Mouse (Mus musculus) activated CD4-positive, CD25-positive, alpha-beta regulatory T cell, adult 4 months (primary cell): Measurements from ENCODE around the gene Olfm2. TPM values are rescaled to one million over a fixed set of nuclear protein-coding genes. Genes with fewer than 3 reads are reported as not detected.
A peak's percentile ranks its signal among the peaks of the same experiment; 100 is the strongest.

Source experiments
- ATAC-seq: one replicate; pipeline ENCODE4 v1.8.0; 2017
- polyA plus RNA-seq, 2 experiments: library from polyadenylated mRNA; unstranded; fragments of 100-300 nt; shearing (Covaris generic); gene quantifications; one replicate each; pipeline ENCODE4 v1.2.1; 2017

Olfm2 gene
- polyA plus RNA-seq, 2 experiments from 2014 or later, result 0.25 TPM; not detected in 1

DNA sequence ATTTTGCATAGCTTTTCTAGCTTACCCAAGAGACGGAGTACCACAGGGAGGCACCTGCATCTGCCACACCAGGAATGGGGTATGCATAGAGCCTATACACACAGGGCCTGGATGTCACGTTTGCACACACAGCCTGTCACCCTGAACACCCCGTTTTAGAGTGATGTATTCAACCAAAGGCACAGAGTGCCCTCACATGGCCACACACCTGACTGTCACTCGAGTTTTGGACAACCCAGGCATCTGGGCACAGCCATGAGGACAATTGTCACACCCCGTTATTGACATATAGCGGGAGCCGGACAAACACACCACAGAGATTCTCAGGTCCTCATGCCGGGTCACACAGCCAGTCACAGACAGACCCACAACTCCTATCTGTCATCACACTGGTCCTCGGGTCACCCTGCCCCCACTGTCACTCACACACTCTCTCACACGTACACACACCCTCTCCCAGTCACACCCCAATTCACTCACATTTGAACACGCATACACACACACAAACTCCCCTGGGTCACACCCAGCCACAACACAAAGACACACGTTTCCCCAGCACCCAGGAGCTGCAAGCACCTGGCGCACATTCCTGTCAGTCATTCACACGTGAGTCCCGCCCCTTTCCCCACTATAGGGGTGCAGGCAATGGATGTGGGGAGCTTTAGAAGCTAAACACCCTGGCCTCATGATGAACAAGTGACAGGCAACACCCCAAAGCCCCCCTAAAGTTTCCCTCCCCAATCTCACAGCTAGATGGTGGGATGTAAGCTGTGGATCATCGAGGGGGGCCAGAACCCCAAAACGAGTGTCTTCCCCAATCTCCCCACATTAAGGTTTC lies 801 bp downstream of the Olfm2 start:
- no peak for ATAC-seq

DNA sequence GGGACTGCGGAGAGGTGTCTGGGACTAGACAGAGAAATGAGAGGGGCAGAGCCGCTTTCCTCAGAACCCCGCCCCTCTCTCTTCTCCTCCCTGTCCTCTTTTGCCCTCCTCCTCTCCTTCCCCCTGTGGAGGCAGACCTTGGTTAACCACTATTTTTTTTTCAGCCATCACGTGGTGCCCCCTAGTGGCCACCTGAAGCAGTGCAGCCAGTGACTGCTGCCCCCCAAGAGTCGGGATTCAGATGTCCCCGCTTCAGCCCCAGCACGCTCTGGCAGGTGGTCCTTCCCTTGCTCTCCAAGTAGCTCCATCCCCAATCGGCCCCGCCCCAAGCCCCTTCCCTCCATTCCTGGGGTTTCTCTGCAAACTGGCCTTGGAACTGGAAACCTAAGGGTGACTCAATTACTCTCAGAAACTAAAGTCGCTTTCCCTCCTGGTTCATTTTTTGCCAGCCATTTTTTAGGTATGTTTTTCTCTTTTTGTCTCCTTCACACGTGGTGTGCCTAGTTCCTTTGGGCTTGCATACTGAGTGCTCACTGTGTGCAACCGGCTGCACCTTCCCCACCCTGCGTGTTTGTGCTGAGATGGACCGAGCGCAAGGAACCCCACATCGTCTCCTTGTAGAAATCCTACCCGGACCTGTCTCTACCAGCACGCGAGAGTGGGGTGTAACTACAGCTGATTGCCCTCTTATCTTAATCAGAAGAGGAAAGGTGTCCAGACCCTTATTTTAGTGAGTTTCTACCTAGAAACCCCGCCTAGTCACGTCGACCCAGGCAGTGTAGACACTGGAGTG lies 2.0 kb downstream of the Olfm2 start:
- ATAC-seq, result no peak

DNA sequence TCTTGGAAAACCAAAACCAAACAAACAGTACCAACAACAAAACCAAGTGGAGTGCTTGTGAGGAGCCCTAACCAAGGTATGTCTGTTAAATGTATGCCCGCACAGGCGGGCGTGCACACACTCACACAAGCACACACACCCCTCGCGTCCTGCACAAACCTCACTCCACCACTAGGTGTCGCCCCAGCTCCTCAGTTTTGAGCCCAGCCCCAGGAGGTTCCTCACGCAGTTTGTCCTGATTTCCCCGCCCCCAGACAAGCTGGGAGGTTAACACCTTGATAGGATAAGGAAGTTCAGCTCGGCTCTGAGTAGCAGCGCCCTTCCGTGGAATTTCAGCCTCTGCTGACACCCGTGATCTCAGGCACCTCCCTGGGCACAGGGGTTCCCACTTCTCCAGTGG lies 5.7 kb downstream of the Olfm2 start:
- peak; percentile 66 for ATAC-seq

DNA sequence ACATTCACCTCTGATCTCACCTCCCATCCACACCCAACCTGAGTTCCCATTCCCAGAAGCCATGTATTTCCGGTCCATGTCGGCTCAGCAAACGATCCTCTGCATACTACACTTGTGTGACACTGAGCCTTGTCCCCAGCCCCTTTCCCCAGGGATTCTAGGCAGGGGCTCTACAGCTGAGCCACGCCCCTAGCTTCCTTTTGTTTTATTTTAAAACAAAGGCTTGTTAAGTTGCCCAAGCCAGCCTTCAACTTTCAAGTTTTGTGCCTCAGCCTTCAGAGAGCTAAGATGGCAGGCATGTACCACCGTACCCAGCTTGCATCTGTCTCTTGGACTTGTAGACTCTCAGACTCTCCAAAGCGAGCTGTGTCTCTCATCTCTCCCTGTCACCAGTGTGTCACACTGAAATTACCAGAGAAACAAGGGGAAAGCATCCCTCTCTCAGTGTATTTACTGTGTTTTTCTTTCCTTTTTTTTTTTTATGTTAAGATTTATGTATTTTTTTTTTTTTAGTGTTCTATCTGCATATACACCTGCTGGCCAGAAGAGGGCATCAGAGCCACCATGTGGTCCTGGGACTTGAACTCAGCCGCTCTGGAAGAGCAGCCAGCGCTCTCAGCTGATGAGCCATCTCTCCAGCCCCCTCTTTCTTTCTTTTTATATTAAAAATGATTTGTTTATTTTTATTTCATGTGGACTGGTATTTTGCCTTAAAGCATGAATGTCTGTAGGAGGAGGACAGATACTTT lies 7.7 kb downstream of the Olfm2 start:
- ATAC-seq, result peak; percentile 24

DNA sequence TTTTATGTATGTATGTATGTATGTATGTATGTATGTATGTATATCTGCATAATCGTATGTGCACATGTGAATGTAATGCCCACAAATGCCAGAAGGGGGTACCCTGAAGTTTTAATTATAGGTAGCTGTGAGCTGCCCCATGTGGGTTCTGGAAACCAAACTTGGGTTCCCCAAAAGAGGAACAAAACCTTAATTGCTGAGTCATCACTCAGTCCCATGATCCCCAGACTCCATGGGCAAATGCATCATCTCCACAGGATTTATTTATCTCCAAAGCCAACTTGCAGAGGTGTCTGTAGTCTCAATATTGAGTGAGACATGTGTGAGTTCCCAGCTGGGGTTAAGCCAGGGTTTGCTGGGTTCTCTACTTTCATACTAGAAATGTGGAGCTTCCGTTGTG lies 8.9 kb downstream of the Olfm2 start:
- no peak for ATAC-seq

DNA sequence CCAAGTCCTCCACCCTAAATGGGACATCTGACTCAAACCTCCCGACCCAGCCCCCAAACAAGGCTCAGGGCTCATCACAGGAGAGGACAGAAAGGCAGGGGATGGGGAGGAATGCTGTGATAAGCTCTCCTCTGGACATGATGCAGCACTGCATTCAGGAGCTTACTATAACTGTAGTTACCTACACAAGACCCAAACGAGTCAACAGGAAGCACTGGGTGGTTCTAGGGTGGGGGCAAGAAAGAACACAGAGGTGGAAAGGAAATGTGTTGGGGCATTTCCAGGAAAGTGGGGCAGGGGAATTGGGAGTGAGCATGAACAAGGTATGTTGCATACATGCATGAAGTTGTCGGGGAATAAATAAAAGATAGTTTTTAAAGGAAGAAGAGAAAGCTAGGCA lies 11.5 kb downstream of the Olfm2 start:
- peak; percentile 77 for ATAC-seq

DNA sequence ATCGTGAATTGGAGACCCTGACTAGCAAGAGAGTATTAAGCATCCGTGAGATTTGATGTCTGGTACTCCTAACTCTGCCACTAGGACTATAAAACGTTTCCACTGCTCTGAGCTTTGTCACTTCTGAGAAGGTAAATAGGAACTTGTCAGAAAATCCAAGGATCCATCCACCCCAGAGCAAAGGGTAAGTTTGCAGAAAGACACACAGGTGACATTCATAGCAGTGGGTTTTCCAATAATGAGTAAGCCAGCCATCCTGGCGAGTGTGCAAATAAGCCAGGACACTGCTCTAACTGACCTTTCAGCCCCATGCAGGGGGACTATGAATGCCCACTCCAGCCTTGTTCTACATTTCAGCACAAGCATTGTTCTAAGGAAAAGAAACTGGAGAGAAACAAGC lies 14.4 kb downstream of the Olfm2 start:
- no peak for ATAC-seq

DNA sequence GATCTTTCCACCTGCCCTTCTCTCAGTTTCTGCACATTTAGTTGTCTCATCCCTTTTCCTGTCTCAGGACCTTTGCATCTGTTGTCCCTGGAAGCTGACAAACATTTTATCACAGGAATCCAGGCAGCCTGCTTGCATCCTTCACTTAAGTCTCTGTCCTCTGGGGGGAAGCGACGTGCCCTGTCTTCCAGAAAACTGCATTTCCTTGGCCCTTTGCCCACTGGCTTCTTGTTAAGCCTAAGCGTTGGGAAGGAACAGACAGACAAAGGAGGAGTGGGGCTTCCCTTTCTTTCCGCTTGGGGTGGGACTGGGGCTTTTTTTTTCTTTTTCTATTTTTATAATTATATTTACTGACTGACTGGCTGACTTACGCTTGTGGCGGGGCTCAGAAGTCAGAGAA lies 16.7 kb downstream of the Olfm2 start:
- no peak for ATAC-seq

DNA sequence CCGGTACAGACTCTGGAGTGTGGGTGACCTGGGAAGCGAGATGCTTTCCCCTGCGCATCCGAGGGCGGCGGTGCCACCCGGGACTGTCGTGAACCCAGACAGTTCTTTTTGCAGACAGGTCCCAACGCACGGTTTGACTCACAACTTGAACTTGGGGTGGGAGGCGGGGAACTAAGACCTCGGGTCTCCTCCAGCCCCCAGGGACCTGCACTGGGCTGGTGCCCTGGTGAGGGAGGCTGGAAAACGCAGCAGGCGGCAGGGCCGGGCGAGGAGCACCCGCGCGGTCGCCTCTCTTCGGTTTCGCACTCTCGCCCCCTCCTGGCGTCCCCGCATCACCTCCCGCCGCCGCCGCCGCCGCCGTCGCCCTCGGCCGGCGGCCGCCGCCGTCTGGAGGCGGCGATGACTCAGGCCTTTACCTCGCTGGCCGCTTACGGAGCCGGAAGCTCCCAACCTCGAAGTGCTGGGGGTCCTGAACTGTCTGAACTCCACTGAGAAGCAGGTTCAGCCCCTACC lies 18.5 kb downstream of the Olfm2 start:
- peak; percentile 66 for ATAC-seq

DNA sequence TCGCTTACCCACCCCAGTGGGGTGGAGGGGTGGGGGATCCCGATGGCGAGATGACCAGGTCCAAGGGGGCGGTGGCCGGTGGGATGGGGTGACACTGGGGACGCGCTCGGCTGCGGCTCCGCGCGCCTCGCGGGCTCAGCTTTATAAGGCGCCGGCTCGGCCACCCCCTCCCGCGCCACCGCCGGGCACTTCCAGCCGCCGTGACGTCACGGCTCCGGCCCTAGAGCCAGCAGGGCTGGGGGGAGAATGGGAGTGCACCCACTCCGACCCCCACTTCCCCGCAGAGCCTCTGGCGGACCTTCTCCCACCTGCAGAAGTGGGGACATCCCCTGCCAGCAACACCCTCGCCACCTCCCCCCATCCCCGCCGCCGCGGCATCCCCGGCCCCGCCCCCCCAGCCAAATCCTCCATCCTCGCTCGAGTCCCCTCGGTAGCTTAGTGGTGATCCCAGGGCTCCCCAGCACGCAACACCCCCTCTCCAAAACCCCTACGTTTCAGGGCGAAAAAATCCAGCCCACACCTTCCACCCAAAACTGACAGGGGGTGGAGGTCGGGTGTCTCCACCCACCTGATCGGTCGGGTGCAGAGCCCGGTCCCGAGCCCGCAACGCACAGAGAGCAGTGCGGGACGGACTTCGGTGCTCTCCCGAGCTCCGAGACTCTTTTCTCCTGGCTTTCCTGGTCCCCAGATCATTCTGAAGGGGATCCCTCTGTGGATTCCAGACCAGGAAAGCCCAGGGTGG lies 19.1 kb downstream of the Olfm2 start:
- no peak for ATAC-seq

DNA sequence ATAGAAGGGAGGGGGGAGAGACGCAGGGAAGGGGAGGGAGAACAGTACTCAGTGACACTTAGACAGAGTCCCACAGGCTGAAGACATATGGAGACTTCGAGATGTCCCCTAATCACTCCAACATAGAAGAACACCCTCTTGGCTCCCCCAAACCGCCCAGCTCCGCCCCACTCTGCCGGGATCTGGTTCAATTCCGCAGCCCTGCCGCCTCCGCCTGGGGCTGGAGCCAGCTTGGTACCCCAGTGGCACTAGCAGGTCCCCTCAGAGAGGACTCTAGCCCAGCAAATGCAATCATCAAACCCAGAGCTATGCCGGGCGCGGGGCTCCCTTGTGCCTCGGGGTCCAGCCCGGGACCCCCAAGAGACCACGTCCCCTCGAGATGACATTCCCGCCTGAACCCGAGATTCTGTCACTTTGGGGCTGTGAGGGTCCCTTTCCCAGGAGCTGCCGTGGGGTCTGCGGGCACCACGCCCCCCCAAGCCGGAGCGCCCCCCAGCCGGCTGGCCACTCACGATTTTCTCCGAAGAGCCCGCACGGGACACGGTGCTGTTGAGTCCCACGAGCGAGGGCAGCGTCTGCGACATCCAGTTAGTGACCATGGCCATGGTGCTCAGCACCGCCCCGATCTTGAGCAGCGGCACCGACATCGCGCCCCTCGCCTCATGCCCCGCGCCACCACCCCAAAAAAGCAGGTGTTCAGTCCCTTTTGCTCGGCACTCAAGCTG lies 19.9 kb downstream of the Olfm2 start:
- no peak for ATAC-seq

DNA sequence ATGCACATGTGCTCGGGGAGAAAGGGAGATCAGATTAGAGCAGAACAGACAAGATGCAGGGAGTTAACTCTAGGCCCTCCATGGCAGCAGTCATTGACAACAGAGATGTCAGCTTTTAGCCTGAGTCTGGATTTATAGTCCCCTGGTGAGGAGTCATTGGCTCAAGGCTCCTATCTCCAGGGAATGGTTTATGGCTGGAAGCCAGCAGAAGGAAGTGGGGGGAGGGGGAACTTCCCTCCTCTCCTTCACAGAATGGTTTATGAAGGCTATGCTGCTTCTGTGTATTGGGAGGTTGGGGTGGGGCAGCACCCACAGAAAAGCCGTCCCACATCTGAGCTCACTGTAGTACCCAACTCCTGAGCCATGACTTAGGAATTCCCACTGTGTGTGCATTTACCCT lies 24.6 kb downstream of the Olfm2 start:
- ATAC-seq, result no peak

DNA sequence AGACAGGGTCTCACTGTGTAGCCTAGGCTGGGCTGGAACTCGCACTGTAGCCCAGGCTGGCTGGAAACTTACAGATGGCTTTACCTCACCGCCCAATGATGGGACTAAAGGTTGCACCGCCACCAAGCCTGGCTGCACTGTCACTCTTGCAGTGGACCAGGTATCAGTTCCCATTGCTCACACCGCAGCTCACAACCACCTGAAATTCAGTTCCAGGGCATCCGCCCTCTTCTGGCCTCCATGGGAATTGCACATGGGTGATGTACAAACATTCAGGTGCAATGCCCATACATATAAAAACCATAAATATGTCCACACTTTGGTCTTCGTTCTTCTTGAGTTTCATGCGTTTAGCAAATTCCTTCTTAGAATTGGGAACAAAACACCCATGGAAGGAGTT lies 30.8 kb downstream of the Olfm2 start:
- no peak for ATAC-seq

DNA sequence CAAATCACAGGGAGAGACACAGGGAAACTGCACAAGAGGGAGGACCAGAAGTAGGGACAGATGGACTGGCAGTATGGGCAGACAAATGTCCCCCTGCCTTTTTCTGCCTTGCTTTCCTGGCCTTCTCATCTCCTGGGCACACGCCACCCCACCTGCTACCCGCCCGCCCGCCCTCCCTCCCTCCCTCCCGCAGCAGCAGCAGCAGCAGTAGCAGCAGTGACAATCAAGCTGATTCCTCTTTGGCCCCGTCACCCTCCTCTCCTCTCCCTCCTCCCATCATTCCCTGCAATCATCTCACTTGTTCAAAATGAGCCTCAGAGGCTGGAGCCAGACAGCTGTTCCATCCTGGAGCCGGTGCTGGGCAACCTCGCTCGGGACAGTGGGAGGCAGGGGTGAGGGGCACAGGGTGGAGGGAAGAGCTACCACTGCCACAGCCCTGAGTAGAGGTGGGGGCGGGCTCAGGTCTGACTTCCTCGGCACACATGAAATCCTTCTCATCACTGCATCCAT lies 32.6 kb downstream of the Olfm2 start:
- no peak for ATAC-seq

DNA sequence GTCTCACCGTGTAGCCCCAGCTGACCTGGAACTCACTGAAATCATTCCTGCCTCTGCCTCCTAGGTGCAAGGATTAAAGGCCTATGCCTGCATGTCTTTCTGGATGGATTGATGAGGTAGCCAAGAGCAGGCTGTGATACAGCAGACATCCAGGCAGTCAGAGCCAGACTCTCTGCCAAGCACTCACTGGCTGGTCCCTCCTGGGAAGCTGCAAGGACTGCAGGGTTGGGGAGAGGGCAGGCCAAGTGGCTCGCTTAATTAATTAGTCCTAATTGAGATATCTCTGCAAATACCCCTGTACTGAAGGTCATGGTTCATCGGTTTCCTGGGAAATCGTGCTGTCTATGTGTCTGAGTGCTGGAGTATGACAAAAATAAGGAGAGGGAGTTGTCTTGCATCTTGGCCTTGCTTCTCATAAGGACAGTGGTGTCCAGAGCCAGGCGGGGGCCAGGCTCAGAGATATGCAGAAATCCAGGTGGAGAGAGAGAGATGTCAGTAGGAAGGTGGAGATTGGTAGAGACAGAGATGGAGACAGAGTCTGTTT lies 33.1 kb downstream of the Olfm2 start:
- ATAC-seq, result no peak

DNA sequence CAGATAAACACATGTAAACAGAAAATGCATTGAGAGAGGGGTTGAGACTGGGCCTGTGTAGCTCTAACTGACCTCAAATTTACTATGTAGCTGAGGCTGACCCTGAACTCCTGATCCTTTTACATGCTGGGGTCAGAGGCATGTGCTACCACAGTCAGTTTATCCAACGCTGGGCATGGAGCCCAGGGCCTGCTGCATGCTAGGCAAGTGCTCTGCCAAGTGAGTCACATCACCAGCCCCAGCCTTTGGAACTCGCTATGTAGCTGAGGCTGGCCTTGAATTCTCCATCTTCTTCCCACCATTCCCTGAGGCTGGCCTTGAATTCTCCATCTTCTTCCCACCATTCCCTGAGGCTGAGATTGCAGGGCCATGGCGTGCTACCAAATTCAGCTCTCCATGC lies 35.7 kb downstream of the Olfm2 start:
- ATAC-seq, result no peak

DNA sequence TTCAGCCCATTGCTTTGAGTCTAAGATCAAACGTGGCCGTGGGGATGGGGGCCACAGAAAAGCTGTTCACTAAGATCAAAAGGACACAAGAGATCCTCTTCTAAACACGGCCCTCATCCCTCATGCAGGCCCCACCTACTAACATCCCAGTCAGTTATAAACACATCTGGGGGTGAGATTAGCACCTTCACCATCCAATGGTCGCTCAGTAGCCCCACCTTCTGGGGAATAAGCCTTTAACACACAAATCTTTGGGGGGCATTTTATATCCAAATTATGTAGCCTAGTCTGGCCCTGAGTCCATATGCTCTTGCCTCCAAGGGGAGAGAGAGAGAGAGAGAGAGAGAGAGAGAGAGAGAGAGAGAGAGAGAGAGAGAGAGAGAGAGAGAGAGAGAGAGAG lies 40.2 kb downstream of the Olfm2 start:
- ATAC-seq, result no peak

DNA sequence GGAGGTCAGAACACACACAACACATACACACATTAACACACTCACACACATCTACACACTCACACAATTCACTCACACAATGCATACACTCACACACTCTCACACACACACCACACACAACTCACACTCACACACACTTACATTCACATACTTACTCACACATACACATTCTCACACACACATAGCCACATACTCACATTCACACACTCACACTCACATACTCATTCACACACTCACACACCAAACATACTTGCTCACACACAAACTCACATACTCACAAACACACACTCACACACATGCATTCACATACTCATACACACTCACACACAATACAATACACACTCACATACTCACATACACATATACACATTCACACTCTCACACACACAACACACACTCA lies 40.7 kb downstream of the Olfm2 start:
- ATAC-seq, result no peak

DNA sequence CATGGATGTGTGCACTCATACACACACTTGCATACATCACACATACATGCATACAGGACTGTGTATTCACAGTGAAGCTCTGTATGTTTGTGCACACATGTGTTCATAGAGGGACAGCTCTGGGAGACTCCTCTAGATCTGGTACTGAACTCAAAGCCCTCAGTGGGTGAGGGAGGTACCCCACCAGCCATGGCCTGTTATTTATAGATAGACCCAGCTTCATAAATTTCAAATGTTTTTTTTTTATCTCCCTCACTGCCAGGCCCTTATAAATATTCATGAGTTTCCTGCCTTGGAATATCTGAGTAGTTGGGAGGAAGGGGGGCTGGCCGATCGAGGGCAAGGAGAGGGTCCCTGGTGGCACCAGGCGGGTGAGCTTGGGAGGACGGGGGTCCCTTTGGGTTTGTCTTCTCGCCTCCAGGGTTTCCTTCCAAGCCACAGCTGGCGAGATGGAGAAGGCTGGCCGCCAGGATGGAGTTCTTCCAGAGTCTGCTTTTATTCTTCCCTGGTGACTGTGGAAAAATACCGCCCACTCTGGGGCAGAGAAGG lies 42.2 kb downstream of the Olfm2 start:
- no peak for ATAC-seq

DNA sequence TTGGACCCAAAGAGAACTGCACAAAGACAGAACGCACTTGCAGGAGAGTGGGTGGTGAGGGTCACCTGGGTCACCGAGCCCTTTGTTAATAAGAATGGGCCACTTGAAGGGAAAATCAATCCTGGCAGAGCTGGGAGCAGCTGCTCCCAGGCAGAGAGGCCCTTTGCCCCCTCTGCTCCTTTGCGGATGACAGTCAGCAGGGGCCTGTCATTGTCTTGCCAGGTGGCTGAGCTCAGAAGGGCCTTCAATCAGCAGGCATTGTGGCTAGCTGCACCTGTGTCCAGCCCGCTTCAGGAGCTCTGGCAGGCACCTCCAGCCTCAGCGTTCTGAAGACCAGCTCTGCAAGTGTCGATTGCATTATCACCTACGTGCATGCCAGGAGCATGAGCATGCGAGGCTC lies 48.7 kb downstream of the Olfm2 start:
- no peak for ATAC-seq
